Mouse (Mus musculus) monocyte, adult 5-6 weeks (primary cell): ENCODE results near the gene Bcl2l2. TPM values are rescaled to one million over a fixed set of nuclear protein-coding genes. Genes with fewer than 3 reads are reported as not detected.

Experiments used
- ATAC-seq: fragments of 153-309, 156-312 bp; replicated peaks from 2 replicates; pipeline ENCODE4 v1.8.0; 2017; ENCODE audit warnings: mild to moderate bottlenecking; ENCODE audit not compliant: low TSS enrichment, insufficient number of reproducible peaks, severe bottlenecking, poor library complexity, low FRiP score
- total RNA-seq: library from RNA; stranded (forward); fragments of 200-1000, 200-491, 200-594 nt; gene quantifications from 3 replicates; pipeline ENCODE4 v1.2.3, GENCODE M21; 2017

The Bcl2l2 gene
- total RNA-seq: 2.2 to 9.0 TPM (median 4.0 TPM) in 3 replicates

- ATAC-seq: 0 out of 2 replicates have a peak, but pooled peaks have one; percentile 48
Measured at GRCm38 (mm10) chr14:54883154-54884021, at the start of gene Bcl2l2, which contains the start of gene Gm20521. TSS of gene Bcl2l2 (plus strand) at chr14:54883377. TSS of gene Gm20521 (plus strand) at chr14:54883441.

- no peak for ATAC-seq
Measured at GRCm38 (mm10) chr14:54843461-54843860, 39.7 kb upstream of the Bcl2l2 start.

- no peak for ATAC-seq
Measured at GRCm38 (mm10) chr14:54855726-54856125, 27.5 kb upstream of the Bcl2l2 start.

DNA sequence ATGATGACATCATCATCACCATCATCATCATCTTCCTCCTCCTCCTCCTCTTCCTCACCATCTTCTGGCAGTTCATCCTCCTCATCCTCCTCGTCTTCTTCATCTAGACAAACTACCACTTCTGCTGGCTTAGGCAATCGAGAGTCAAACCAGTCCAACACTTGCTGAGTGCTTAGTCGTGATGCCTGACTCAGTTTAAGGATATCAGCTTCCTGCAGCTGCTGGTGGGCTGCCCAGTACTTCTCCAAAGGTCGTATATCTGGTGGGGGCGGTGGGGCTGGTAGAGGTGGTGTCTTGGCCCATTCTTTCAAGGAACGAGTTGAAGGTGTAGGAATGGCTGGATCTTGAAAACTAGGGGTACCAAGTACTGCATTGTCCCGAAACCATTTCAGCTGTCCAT lies 26.5 kb upstream of the Bcl2l2 start:
- no peak for ATAC-seq

GRCm38 (mm10) chr14:54857891-54858290 lies 25.3 kb upstream of the Bcl2l2 start:
- no peak for ATAC-seq

- no peak for ATAC-seq
Measured at GRCm38 (mm10) chr14:54860511-54860910, 22.7 kb upstream of the Bcl2l2 start.

- ATAC-seq: peak; percentile 98
Measured at GRCm38 (mm10) chr14:54863501-54864312, 19.5 kb upstream of the Bcl2l2 start.

- ATAC-seq: peak; percentile 19
Measured at GRCm38 (mm10) chr14:54864313-54865036, 18.7 kb upstream of the Bcl2l2 start.

GRCm38 (mm10) chr14:54865626-54866025 lies 17.6 kb upstream of the Bcl2l2 start:
- ATAC-seq: no peak

- ATAC-seq: no peak
Measured at GRCm38 (mm10) chr14:54866268-54866667, 16.9 kb upstream of the Bcl2l2 start.

DNA sequence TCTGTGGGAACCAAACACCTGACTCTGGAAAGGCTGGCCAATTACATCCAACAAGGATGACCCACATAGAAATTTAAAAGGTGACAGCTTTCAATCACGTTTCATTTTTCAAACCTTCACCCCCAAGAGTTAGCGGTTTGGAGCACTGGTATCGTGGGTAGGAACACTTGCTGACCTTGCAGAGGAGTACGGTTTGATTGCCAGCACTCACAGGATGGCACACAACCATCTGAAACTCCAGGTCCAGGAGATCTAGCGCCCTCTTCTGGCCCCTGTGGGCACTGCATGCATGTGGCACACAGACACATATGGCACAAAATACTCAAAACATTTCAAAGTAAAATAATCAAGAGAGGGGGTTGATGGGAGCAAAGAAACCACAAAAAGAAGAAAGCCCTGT lies 16.2 kb upstream of the Bcl2l2 start:
- no peak for ATAC-seq

- no peak for ATAC-seq
Measured at GRCm38 (mm10) chr14:54868026-54868425, 15.2 kb upstream of the Bcl2l2 start.

DNA sequence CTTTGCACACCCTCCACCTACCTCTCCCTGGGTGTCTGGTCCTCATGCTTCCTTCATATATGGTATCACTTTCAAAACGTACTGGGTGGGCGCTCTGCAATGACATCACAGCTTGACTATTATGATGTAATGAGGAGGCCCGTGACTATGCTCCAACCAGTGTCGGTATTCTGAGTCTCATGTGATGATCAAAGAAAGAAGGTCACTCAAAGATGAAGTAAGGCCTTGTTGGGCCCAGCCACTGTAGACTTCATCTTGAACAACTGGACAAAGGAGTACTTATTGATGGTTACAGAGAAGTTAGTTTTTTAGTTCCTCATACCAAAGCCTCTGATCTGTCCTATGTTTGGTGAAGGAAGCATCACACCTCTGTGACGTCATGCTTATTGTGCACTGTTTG lies 12.3 kb upstream of the Bcl2l2 start, which contains the start of gene Homez:
TSS of gene Homez (minus strand) at position 101 of the 400 bp plus-strand sequence.
- ATAC-seq: no peak

- no peak for ATAC-seq
Measured at GRCm38 (mm10) chr14:54874165-54874564, 9.0 kb upstream of the Bcl2l2 start.

- 0 out of 2 replicates have a peak, but pooled peaks have one; percentile 28 for ATAC-seq
Measured at GRCm38 (mm10) chr14:54875844-54876538, 7.2 kb upstream of the Bcl2l2 start.

GRCm38 (mm10) chr14:54876539-54877047 lies 6.6 kb upstream of the Bcl2l2 start:
- ATAC-seq: peak; percentile 68

- ATAC-seq: peak; percentile 60; the same call in 1 of the 2 replicates
Measured at GRCm38 (mm10) chr14:54877048-54877715, 6.0 kb upstream of the Bcl2l2 start, which contains the start of gene Ppp1r3e. TSS of gene Ppp1r3e (minus strand) at chr14:54877550.
